Mouse (Mus musculus) megakaryocyte-erythroid progenitor cell, adult 5-6 weeks (primary cell): ENCODE data around the gene Fgfr2. TPM values are rescaled to one million over a fixed set of nuclear protein-coding genes. Genes with fewer than 3 reads are reported as not detected.
"Not testable (repeated sequence)": the region's sequence is repeated elsewhere in the genome, so short reads cannot be mapped to it uniquely, and the experiment has no call there.

Source experiments
- ATAC-seq: replicated peaks from 2 replicates; pipeline ENCODE4 v1.8.0; 2016; ENCODE audit warnings: mild to moderate bottlenecking, inconsistent platforms; ENCODE audit not compliant: severe bottlenecking, poor library complexity, low FRiP score, low TSS enrichment
- total RNA-seq, 2 experiments: library from RNA; stranded (forward) in 1 of 2; stranded (reverse) in 1 of 2; fragments of 200-1000, 215-1000 nt in 1 of 2; fragments of >200 nt in 1 of 2; fragmentation: Nextera tagmentation in 1 of 2; gene quantifications; 2 replicates each; pipeline ENCODE4 v1.2.3; 2014 to 2017

The Fgfr2 gene
- total RNA-seq, 2 experiments from 2014 or later = not detected

DNA sequence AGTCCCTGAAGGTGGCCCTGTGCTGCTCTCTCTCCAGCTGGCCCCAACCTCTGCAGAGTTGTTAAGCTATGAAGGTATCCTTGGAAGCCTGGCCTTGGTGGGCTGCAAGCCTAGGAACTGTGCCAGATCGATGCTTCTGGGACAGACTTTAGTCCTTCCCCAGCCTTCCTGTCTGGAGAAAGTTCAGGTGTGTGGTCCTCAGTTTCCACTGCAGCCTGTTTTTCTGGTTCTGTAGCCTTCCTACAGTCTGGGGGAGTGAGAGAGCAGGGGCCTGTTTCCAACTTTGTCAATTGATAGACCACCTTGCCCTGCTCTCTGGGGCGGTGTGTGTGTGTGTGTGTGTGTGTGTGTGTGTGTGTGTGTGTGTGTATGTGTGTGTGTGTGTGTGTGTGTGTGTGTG is 2431.2 kb downstream of the Fgfr2 start:
- no peak for ATAC-seq

DNA sequence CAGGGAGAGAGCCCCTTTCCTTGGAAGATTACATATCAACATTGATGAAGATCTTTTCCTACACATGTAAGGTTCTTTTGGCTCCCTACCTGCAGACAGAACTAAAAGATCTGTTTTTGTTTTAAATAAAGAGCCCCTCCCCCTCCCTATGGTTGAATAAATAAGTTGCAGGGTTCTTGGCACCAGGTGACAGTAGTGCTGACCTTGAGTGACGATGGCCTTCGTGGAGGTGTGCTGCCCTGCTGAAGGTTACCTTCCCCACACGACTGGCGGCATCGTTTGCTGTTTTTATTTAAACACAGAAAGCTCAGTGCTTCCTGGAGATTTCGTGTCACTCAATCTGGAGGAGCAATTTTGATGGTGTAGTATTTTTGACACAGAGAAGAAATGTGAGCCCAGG is 2432.3 kb downstream of the Fgfr2 start:
- ATAC-seq = no peak

DNA sequence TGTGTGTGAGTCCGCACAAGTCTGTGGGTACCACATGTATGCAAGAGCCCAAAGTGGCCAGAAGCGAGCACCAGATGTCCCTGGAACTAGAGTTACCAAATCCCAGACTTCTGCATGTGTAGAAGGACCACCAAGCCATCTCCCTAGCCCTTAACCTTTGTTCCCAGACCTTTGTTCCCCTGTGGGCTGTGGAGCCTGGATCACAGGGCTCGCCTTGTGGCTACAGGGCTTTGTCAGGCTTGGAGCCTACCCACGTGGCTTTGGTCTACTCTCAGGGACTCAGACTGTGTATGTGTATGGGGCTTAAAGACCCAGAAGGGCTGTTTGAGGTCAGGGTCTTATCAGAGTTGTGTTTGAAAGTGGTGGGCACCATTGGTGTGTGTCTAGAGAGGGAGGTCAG is 2434.5 kb downstream of the Fgfr2 start:
- no peak for ATAC-seq

DNA sequence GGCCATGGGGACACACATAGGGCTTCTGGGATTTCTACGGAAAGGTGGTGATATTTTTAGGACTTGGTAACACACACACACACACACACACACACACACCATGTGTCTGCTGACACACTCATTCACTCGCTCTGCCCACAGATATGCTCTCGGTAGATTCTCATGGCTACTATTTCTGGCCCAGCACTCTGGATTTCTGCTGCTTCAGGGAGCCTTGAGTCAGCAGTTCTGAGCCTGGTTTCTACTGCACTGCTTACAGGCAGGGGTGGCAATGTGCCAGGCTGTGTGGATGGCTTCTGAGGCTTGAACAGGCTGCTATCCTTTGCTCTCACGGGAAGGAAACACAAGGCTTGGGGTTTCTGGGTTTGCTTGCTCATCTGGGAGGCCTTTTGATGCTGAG is 2441.4 kb downstream of the Fgfr2 start:
- no peak for ATAC-seq

DNA sequence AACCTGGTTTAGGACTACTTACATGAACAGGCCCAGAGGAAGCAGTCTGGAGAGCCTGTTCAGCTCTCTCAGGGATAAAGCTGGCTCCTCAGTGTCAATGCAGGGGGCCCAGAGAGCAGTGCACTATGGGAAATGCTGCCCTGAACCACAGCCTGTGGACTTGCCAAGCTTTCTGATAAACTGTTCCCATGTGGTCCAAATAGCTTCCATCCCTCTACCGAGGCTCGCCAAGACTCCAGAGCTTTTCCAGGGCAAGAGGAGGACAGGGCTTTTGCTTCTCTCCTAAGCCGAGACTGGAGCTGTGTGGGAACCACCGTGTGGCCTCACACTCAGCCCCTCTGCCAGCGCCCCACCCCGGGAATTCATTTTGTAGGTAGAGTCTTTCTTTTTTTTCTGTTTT is 2444.7 kb downstream of the Fgfr2 start:
- no peak for ATAC-seq

DNA sequence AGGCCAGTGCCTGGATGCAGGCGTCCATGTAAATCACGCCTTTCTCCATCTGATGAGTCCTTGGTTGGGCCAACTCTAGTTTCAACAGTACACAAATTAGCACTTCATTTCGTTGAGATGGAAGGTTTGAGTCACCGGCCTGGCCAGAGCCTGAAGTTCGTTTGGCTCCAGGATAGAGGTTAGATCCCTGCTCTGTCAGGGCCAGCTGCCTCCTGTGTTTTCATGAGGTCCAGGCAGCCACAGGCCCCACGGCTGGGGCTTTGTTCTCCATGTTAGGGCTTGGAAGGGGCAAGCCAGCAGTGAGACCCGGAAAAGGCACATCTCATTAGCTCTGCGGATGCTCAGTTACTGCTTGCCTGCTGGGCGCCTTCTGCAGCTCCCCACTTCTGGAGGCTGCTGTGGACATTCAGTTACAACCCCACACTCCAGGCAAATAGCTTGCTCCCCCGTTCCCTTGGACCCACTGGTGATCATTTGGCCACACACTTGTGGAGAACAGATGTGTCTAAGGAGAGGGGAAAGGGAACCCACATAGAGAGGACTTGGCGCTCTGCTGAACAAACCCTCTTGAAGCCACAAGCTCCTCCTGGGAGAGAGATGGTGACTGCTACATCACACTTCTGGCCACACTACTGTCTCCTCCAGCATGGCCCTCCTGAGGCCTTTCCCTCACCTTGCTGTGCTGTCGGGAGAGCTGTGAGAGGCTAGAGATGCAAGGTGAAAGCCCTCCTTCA is 2445.4 kb downstream of the Fgfr2 start:
- ATAC-seq = no peak

DNA sequence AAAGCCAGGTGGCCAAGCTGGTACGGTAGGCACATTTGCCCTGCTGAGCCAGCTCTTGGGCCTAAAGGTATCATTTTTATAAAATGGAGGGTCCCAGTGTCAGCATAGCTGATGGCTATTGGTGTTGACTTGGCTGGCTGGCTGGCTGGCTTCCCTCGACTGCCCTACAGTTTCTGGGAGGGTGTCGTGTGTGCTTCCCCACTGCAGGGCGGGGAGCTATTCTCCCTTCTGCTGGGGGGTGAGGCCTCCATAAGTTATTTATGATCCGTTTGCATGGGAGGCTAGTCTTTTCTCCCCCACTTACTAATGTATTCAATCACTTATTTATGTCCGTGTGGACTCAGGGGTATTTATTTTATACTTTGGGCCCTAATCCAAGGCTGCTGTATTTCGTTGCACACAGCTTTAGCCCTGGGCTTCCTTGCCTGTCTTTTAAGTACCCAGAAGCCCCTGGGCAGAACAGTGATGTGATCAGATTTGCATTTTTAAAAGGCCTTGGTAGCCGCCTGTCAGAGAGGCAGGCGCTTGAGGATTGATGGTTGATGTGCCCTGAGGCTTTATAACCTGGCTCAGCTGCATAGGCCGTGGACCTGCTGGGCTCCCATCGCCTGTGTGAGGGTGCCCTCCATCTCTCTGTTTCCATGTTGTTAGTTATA is 2446.1 kb downstream of the Fgfr2 start:
- no peak for ATAC-seq

DNA sequence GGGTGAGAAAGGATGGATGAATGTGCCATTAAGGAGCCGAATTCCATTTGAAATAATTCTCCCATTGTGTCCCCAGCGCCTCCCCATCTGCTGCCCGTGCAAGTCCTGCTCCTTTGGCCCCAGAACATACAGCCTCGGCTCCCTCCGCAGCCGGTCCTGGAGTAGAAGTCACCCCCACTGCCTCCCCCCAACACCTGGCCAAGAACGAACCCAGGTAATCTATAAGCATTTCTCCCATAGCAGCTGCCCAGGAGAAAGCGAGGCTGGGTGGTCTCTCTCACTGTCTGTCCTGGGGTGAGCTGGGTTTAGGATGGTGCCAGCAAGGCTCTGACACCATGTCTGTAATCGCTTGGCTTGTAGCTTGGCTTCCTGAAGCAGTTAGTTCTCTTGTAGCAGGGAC is 2448.6 kb downstream of the Fgfr2 start:
- no peak for ATAC-seq

DNA sequence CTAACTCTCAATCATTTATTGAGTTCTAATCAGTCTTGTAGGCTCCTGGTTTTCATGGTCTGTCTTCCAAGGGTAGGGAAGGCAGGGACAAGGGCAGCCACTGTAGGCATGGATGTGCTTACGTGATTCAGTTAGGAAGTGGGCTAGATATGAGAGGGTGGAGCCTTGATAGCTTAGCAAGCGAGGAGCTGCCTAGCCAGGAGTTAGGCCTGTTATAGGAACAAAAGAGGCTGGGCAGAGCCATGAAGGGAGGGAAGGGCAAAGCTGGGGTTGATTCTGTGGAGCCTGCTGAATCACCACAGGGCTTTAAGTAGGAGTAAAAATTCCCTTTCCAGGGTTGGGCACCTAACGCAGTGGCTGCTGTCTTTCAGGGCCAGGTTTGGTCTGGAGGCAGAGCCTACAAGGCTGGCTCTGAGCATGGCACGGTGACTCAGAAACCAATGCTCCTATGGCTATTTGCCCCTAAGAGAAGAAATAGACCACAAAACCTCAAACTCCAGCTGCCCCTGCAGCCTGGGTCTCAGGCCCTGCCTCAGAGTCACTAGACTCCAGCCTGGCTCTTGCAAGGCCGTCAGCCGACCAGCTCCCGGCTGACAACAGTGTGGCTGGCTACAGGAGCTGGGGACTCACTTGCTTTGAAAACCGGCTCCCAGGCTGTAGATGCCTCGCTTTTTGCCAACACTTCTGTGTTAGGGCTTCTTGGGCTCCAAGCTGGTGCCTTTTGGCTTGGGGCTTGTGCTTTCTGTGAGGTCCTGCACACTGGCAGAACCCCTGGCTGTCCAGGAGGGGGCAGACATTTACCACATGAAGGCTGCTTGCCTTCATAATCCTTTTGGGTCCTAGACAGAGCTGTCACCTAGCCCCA is 2449.7 kb downstream of the Fgfr2 start:
- peak; percentile 82 for ATAC-seq

DNA sequence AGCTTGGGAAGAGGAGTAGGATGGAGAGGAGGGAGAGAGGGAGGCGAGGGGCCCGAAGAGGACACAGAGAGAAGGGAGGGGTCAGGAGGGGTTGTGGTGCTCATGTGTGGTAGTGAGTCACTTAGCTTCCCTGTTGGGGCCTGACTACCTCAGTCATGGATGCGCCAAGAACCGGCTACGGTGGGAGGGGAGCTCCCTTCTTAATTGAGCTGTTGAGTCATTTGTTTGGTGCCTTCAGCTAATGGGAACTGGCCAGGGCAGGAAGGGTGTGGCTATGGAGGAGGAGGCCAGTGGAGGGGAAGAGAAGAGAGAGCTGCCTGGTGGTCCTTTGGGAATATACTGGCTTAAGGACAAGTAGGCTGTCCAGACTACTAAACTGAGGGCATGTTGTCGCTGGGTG is 2451.8 kb downstream of the Fgfr2 start:
- ATAC-seq = no peak

DNA sequence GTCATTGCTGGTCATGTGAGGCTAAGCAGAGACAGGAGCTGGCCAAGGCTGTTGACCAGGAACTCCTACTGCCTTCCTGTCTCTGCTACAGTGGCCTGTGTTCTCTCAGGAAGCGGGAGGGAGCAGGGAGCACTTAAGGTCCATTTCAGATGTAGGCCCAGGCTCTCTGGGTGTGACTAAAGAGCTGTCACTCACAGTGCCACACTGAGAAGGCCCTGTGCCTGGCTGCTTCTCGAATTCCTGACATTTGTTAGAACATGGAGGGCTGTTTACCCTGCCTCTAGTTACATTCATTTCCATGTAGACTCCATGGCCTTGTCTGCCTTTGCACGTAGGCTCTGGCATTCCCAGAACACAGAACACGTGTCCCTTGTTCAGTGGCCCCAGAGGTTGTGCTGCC is 2452.8 kb downstream of the Fgfr2 start:
- ATAC-seq = no peak

DNA sequence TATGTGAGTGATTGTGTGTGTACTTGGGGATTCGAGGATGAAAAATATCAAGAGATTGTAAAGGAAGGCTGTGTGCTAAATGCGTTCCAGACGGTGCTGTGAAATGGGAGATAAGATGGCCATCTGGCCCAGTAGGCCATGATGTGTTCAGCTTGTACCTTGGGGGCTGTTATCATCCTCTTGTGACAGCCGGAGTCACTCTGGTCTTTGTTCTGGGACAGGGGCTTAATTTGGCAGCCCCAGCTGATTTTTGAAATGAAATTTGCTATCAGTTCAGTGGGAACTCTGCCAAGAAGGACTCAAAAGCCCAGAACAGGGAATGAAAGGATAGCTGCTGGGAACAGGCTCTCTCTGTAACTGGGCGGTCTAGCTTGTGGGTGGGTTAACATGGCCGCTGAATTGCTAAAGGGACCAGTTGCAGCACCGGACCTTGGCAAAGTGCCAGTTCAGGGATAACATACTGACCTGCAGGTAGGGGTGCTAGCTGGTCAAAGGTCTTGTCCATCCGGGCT is 2453.7 kb downstream of the Fgfr2 start:
- ATAC-seq = peak; percentile 46

DNA sequence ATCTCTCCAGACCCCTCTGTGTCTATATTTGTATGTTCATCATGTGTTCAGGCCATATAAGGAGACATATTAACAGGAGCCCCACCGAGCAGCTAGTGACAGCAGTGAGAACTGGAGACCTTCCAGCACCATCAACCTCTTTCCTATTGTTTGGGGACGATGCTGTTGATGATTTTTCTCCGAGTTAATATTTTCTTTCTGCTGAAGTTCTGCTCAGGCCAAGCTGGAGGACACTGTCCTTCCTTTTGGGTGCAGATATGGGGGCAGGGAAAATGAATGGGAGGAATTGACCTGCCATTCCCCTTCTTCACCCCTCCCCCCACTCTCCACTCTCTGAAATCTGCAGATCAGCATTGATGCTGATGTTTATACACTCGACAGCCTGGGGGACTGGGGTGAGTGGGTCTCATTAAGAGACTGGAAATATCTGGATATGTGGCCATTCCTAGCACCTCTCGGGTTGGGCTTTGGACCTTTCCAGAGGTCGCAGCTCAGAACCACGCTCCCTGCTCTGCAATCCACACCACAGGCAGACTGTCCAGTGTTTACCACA is 2454.3 kb downstream of the Fgfr2 start:
- no peak for ATAC-seq

DNA sequence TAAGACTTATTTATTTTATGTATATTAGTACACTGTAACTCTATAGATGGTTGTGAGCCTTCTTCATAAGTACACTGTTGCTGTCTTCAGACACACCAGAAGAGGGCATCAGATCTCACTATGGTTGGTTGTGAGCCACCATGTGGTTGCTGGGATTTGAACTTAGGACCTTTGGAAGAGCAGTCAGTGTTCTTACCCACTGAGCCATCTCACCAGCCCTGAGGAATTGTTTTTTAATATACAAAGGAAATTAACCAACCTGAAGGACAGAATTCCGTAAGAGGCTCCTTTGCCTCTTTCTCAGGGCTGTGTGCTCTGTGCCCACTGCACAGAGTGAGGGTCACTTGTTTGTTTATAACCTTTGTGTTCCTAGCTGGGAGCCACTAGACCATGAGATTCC is 2455.1 kb downstream of the Fgfr2 start:
- not testable (repeated sequence) for ATAC-seq

DNA sequence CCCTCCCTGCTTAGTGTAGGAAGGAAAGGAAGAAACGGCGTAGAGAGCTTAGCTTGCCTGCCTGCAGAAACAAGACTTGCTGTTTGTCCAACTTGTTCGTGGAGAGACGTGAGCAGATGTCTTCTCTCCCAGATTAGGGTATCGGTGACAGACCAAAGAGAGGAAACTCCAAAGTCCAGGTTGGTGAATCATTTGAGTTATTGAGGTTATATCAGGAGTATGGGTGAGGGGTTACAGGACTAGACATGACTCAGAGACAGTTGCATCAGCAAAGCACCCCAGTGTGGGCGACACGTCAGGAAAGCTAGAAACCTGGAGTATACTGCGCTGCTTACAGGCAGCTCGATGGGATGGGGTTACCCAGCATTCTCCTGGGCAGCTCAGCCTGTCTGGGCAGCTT is 2457.8 kb downstream of the Fgfr2 start:
- ATAC-seq = no peak

DNA sequence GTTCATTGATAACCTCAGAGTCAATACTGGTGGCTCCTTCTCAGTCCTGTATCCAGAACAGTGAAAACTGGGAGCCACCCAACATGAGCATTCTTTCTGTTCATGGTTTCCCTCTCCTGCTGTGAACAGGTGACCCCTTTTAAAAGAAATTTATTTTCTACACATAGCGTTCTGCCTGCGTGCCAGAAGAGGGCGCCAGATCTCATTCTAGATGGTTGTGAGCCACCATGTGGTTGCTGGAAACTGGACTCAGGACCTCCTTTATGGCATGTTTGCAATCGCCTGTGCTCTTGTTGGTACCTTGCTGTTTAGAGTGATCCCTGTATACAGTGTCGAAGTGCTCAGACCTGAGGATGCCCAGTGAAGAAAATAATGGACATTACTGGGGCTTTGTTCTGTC is 2458.5 kb downstream of the Fgfr2 start:
- no peak for ATAC-seq

DNA sequence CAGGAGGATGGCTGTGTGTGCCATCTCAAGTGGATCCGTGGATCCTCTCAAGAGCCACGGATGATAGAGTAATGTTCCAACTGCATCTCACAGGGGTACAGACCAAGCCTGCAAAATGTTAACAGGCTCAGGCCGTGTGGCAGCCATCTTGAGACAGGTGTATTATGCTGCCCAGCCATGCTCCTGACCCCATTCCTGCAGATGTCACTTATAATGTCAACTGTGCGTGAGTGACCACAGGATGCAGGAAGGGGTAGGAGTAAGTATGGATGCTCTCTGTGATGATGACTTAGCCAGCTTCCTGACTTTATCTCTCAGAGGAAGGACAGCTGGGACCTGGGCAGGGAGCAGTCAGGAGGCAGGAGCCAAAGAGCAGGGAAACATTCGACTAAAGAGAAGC is 2459.1 kb downstream of the Fgfr2 start:
- no peak for ATAC-seq

DNA sequence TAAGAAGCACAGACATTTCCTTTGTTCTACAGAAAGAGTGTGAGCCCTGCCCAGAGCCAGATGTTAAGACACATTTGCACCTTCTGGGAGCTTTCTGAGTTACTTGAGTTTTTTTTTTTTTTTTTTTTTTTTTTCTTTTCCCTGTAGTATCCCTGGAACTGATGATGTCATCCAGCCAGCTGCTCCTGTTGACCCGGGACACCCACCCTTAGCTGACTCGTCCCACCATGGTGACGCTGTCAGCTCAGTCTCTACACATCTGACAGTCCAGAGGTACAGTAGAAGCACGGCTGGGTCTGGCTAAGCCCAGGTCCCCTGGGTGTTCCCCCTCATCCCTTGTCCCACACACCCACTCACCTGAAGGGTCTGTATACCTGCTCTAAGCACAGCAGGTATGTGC is 2460.3 kb downstream of the Fgfr2 start:
- ATAC-seq = no peak

DNA sequence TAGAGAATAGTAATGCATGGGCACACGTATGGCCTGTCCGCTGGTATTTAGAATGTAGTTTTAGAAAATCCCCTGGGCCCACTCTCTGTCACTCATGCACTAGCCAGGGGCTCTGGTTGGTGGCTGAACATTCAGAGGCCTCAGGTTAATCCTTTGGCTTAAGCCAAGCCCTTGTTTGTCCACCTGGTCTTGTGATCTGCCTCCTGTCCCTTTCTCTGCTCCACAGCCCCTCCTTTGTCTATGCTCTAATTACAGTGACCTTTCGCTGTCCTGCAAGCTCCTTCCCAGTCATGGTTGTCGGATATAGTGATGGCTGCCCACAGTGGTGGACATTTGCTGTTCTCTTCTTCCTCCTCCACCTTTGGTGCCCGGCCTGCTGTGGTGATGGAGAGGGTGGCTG is 2460.9 kb downstream of the Fgfr2 start:
- no peak for ATAC-seq

DNA sequence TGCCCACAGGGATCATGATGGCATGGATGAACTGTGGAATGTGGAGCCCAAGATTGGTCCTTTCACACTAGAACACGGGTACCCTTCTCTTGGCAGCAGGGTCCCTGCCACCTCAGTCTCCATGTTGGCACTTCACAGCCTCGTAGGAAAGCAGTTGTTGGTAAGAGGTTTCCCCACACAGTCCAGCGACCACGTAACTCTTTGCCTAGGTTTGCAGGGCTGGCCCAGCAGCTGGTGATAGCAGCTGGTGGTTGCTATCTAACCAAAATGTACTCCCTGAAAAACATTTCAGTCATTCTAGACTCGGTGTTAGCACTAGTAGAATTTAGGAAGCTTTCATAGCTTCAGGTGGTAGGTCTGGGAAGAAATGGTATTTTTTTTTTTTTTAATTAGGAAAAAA is 2464.0 kb downstream of the Fgfr2 start:
- ATAC-seq = no peak
